Mouse (Mus musculus) mouse embryonic stem cell (cell line): Measurements from ENCODE around the gene Bin2.

Source experiments
- in situ Hi-C, 2 experiments: fragments of 300-500 bp; cut with MboI; formaldehyde crosslinking; loops; 1 replicate in 1 of 2; 3 replicates in 1 of 2; pipeline ENCODE4 v1.14.3; 2019 to 2020; ENCODE audit warnings: low sequenced_read_pairs in 2 of 2, low pct_unique_long_range_greater_than_20kb in 1 of 2, mixed read lengths in 1 of 2; ENCODE audit not compliant: unreplicated experiment in 1 of 2

Bin2 gene

GRCm38 (mm10) chr15:100600696-100601272 lies 68.6 kb downstream of the Bin2 start:
- in situ Hi-C loops: no loop called here

GRCm38 (mm10) chr15:100600047-100600695 lies 69.2 kb downstream of the Bin2 start:
- in situ Hi-C loops: no loop called here

GRCm38 (mm10) chr15:100599276-100600046 lies 69.9 kb downstream of the Bin2 start, which contains the start of gene Pou6f1:
Gene Pou6f1, minus strand, starts transcription at chr15:100599984.
- in situ Hi-C loops: no loop called here

- in situ Hi-C loops: no loop called here
Measured at GRCm38 (mm10) chr15:100598883-100599275, 70.5 kb downstream of the Bin2 start.

- in situ Hi-C loops: no loop called here
Measured at GRCm38 (mm10) chr15:100598287-100598882, 71.0 kb downstream of the Bin2 start.

- in situ Hi-C loops: no loop called here
Measured at GRCm38 (mm10) chr15:100592817-100593216, 76.5 kb downstream of the Bin2 start.
